Mouse (Mus musculus) brain, embryonic 18.5 days (tissue): ENCODE data around the gene Ralgps1.

Source experiments
- DNase-seq: peaks from one replicate; pipeline ENCODE4 v3.0.0-alpha.2; 2012; ENCODE audit warnings: low read depth, low spot score

The Ralgps1 gene

DNA sequence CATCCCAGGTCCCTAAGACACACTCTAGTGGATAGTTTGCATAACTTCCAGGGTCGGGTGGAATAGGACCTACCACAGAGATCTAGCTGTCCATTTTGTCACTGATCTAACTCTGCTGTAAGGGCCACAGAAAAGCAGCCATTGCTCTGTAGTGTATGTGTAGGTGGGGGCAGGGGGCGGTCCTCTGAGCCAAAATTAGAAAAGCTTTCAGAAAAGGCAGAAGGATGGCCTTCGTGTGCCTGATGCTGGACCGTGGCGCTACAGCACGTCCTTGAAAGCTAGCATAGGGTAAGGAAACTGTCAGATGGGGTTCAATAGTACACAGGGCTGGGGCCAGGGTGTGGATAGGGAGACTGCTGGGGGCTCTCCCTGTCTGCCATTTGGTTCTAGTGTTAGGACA lies 126.4 kb downstream of the Ralgps1 start:
- DNase-seq: no peak

DNA sequence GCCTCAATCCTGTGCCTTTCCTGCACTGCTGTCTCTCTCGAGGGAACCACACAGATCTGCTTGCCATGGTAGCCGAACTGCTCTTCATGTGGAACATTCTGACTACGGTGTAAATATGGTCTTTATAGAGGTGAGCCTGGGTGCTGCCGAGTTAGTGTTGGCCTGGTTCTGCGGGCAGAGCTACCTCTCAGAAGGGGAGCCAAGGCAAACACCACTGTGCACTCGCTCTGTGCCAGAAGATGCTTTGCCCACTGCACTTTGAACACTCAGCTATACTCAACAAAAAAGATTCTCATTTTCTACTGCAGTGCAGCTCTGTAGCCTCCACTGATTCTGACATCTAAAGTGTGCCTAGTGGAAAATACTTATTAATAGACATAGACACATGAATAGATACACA lies 133.7 kb downstream of the Ralgps1 start:
- DNase-seq: no peak

DNA sequence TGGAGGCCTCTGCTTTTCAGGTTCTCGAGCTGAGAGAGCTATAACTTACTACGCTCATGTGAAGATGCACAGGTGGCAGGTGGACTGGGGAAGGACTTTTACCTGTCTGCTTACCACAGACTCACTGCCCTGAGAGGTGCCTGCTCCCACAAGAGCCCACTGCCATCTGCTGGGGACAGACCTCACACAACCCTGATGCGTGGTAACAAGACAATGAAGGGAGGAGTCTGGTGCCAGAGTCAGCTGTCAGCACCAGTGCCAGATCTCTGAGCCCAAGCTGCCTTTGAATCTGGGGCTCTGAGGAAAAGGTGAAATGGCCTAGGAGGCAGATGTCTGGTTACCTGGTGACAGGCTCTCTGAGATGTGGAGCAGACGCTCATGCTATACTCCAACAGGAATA lies 136.4 kb downstream of the Ralgps1 start:
- no peak for DNase-seq

DNA sequence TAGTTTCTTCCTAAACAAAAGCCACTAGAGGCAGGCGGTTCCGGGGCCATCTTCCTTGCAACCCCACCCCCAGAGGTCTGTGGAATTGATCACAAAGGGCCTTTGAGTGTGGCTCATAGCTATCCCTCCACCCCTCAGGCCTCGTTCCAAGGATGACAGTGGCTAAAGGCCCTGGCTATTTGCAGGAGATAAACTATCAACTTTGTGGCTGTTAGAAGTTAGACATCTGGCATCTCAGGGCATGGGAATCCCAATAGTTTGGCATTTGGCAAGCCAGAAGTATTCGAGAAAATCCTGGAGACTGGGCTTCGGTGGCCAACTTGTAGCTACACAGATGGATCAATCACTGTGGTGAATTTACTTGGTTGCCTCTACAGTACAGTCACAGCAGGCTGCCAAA lies 137.4 kb downstream of the Ralgps1 start:
- DNase-seq: no peak

DNA sequence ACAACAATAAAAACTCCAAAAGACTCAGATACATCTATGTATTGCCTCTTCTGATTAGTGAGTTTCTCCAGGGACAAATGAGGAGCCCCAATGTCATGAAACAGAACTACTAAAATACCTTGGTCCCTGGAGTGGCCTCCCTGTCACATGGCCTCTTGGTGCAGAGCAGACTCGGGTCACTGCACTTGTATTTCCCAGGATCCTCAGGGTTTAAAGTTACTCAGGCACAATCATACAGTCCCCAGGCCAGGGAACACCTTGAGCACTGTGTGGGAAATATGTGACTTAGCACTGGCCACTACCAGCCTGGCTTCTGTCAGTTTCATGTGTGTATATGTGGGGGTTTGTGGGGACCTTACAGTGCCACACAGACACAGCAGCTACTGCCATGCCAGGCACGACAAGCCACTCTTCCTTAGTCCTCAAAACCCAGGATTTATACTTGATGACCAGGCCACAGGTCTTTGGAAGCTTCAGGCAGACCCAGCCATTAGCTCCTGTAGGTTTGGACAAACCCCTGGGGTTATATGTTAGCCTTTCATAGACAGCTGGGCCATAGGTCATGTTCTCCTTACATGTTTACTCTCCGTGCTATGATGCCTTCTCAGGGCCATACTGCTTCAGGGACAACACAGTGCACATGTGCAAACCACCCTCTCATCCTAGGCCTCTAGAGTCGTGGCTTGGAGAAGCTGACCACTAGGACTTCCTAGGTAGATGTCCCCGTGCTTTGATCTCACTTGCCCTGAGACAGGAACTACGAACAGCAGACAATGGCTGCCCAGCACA lies 138.3 kb downstream of the Ralgps1 start:
- no peak for DNase-seq

DNA sequence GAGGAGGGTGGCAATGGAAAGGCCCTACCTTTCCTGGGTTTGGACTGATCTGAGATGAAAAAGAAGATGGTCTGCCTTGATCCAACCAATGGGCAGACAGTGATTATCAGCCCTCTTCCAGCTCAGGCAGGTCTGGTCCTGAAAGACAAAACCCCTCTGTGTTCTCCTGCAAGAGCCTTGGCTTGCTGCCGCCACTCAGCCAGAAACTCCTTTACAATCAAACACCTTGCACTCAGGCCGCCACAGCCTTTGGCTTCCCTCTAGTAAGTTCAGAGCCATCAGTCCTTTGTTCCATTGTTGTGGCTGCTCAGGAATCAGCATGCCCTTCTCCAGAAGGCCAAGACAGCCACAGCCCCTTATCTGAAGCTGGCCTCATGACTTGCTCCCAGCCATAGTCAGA lies 139.5 kb downstream of the Ralgps1 start:
- DNase-seq: no peak

DNA sequence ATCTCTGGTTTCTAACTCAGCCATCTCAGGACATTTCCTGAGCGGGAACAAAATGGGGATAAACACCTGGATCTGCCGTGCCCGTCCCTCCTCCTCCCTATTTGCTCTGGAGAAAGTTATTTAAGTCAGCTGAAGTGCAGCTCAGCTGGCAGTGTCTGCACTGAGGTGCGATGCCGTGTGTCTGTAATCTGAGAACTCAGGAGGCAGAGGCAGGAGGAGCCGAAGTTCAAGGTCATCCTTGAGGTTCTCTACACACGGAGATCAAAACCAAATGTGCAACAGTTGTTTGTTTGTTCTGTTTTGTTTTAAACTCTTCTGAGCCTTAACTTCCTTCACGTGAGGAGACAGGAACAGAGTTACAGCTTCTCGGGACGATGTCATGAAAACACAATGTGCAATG lies 140.6 kb downstream of the Ralgps1 start:
- DNase-seq: no peak

DNA sequence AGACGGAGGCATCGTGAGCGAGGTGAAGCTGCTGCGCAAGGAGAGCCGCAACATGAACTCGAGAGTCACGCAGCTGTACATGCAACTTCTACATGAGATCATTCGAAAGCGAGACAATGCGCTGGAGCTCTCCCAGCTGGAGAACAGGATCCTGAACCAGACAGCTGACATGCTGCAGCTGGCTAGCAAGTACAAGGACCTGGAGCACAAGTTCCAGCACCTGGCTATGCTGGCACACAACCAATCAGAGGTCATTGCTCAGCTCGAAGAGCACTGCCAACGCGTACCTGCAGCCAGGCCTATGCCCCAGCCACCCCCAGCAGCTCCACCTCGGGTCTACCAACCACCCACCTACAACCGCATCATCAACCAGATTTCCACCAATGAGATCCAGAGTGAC lies 142.7 kb downstream of the Ralgps1 start:
- DNase-seq: no peak

DNA sequence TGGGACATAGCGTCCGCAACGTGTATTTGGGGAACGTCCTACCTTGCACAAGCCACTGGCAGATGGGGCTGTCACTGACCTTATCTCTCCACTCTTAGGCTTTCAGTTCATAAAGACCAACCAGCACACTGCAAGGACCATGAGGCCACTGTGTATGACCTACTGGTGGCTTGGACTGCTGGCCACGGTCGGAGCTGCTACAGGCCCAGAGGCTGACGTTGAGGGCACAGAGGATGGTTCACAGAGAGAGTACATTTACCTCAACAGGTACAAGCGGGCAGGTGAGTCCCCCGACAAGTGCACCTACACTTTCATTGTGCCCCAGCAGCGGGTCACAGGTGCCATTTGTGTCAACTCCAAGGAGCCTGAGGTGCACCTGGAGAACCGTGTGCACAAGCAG lies 143.2 kb downstream of the Ralgps1 start:
- no peak for DNase-seq

DNA sequence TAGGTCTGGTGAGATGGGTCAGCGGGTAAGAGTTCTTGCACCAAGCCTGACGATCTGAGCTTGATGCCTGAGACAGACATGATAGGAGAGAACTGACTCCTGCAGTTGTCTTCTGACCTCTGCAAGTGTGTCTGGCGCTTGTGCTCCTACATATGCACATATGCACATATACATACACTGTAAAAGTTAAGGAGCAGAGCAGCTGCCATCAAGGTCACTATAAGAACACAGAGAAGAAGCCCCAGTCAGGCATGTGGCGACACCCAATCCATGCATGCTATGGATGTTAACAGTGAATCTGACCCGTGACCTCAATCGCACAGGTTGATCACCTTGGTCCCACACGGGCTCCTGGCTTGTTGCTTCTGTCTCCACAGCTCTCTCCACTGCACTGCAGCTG lies 145.4 kb downstream of the Ralgps1 start:
- DNase-seq: no peak

DNA sequence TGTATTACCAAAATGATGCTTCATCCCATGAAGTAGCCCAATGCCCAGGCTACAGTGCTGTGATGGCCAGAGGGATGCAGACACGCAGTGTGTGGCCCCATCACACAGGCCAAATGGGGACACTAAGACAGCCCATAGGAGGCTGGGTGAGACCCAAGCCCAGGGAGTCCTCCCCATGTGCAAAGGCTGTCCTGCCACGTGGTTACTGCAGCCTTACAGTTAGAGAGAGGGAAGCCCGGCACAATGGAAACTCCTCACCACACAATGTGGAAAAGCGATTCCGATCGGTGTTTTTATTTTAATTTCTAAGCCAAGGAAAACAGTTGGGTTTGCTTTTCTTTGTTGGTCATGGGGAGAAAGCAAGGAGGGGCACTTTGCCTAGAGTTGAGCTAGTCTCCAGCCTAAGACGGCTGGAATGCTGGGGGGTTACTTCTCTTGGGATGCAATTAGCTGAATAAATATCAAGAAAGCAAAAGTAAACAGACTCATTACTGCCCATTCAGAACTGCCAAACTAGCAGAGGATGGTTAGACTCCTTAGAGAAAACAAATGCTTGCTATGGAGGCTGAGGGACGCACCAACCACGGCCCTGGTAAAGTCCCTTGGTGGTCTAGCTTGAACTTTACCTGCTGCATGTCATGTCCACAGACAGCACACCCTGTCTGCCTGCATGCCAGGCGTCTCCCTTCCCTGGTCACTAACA lies 147.5 kb downstream of the Ralgps1 start:
- DNase-seq: no peak

DNA sequence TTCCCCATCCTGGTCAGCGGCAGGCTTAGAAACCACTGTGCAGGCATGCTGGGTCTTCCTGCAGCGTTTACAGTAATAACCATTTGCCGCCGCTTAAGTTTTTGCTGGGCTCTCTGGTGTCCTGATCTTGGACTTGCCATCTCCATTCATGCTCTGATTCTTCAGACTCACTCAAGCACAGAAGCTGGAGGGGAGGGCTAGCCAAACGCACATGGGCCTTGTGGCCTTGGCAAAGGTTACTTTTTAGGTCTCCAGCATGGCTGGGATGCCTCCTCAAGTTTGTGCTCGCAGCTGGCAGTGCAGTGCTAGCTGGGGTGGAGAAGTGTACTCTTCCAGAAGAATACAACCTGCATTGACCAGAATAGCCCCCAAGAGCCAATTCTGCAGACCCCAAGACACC lies 148.8 kb downstream of the Ralgps1 start:
- DNase-seq: no peak

DNA sequence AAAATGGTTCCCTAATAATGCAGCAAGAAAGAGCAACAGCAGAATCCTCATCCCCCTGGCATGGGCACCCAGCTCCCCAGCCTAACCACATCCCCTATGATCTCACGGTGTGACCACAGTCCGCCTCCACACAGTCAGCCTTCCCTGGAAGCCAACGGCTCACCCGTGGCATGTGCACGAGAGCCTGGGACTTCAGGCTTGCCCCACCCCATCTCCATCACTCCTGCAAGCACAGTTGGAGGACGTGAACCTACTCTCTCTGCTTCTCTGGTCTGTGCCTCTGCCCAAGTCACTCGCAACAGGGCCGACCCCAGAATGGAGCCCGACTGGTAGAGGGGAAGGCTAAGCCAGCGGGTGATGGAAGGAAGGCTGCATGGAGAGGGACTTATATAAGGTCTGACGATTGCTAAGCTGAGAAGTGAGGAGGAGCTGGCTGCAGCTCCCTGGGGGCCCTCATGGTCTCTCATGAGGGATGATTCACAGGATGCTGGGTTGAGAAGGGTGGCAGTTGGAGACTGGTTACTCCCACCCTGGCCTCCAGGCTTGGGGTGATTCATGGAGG lies 149.9 kb downstream of the Ralgps1 start:
- no peak for DNase-seq

DNA sequence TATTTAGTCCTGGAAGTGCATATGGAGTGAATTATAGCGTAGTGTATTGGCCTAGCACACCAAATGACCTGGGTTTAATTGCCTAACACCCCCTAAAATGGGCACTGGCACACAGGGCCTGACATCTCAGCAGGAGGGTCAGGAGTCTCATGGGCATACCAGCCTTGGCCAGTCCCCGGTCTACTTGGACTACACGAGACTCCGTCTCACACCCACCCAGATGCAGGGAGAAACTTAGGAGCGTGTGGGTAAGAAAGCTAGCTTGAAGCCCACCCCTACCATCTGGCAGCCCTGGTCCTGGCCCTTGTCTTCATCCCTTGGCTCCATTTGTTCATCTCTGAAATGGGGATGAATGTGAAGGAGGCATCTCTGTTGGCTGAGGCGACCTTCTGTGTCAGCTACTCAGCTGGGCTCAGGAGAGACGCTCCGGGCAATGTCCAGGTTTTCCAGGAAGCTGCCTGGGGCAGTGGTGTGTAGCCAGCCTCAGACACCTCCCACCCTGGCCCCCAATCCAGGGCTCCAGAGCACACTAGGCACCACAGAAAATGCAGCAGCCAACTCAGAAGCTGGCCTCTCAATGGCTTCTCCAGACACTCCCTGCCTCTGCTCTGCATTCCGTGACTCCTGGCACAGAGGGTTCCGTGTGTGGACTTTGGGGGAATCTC lies 150.5 kb downstream of the Ralgps1 start:
- DNase-seq: no peak

DNA sequence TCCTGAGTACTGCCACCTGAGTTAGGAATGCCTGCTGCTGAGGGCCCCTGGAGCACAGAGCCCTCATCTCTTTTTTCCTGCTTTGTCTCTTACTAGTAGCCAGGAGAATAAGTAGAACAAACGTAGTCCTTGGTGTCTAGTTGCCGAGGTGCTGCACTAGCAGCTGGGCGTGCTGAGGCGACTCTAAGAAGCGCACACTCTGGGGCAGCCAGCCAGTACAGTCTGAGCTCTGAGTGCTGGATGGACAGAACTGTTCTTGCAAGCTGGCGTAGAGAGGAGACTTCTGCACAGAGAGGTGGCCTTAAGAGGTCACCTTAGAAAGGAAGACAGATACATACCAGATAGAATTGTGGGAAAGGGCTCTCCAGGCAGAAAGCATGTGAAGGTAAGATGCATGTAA lies 151.0 kb downstream of the Ralgps1 start:
- DNase-seq: no peak

DNA sequence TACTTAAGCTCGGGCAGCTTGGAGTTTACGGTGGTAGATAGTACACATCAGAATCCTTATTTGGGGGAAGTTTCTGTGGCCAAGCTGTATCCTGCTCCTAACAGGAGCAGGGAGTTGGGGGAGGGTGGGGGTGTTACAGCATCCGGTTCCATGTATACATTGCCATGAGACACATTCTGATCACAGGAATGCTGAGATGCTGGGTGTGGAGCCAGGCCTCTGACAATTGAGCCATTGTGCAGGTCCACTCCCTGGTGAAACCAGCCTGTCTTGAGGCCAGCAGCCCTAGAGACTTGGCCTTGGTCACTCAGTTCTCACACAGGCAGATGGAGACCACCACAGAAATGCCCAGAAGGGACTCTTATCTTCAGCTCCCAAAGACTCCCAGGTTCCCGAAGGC lies 151.6 kb downstream of the Ralgps1 start:
- DNase-seq: no peak

DNA sequence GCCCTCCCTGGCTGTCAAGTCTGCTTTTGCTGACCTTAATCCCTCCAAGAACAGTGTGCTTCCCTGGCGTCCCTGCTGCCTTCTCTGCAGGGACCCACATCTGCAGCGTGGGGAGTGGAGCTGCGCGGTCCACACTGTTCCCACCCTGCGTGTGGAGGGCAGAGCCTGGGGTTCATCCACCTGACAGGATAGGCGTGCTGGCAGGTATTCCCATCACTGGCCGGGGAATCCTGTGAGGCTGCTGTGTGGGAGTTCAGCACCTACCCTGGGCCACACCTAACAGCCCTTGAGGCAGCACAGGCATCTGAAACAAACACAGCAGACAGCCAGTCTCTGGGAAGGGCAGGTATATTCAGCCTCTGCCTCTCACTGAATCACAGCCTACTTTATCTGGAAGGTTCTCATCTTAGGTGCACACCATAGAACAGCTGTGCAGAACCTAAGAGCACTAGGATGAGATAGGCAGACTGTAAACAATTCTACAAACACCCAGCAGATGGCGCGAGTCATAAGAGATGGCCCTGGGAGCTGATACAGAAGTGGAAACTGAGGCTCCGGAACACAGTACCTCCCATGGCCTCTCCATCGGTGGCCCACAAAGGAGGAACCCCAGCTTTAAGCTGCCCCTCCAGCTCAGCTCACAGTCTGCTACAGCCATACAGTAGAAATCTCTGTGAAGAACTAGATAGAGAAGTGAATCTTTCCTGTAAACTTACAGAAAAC lies 152.2 kb downstream of the Ralgps1 start:
- no peak for DNase-seq

DNA sequence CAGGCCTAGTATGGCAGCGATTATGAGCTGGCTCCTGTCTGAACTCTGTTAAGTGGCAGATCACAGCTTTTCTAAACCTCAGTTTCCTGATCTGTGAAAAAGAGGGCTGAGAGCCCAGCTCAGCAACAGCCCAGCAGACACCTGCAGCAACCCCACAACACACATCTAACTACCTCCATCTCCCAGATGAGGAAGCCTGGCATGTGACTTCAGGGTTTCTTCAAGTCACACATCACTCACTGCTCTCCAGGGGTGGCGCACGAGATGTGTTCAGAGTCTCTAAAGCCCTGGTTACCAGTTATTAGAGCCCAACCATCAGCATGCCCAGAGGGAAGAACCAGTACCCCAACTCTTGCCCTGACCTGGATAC lies 153.9 kb downstream of the Ralgps1 start:
- DNase-seq: no peak

DNA sequence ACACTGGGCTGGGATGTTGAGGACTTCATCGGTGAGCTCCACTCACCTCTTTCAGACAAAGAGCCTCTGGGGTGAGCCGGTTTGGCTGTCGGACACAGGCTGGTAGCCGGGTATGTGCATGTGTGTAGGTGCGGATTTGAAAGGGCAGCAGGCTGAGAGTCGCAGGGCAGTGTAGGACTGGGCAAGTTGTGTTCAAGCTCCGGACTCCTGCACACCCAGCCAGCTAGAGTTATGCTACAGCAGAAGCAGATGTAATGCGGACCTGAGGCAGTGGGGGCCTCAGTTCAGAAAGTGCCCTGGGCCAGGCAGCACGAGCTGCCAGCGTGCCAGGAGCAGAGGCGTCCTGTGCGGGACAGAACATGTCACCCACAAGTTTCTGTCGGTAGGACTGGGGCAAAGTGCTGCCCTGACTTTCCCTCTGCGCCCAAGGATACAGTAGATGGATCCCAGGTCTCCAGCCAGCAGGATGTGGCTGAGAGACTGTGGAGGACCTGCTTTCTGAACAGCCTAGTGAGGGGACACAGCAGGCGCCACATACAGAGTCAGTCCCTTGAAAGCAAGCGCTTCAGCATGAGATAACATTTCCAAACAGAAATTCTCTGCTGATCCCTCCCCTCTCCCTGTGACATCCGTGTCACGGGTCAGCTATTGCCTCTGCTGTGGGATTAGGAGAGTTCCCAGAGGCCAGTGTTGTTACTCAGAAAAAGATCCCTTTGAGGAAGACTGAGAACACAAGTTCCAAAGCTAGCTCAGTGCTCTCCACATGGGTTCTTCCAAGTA lies 154.5 kb downstream of the Ralgps1 start:
- DNase-seq: no peak

DNA sequence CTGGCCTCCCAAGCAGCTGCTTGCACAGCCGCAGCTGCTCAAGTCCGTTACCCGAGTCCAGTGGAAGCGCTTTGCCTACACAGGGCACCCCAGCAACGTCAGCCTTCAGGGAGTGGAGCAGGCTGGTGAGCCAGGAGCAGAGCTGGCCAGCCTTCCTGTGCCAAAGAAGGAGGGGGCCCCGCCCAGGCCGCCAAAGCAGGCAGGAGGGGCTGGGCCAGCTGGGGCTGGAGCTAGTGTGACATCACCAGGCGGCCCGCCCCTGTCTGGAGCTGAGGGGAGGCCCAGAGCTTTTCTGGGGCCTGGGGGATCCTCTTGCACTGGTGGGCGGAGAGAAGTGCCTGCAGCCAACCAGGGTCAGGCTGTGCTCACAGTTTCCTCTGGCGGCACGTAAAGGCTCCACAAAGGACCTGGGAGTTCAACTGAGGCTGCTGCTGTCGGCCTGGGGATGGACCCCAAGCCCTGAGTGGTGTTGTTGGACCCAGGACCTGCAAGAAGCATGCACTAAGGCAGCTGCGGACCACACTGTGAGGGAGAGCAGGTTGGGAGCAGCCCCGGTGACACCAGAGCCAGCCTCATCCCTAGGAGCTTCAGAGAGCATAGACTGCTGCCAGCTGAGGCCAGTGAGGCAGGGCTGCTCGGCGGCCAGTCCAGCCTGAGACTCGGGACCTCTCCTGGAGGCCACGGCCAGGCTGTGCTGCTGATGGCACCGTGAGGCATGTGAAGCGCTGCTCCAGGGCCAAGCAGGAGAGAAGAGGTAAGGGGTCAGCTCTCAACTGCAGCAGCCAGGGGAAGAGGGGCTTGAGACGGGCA lies 155.4 kb downstream of the Ralgps1 start, which contains the start of gene Angptl2:
Angptl2 (plus strand) TSS at position 370 of the 810 bp plus-strand sequence.
- peak; percentile 63 for DNase-seq
